In the genomic region with DNA sequence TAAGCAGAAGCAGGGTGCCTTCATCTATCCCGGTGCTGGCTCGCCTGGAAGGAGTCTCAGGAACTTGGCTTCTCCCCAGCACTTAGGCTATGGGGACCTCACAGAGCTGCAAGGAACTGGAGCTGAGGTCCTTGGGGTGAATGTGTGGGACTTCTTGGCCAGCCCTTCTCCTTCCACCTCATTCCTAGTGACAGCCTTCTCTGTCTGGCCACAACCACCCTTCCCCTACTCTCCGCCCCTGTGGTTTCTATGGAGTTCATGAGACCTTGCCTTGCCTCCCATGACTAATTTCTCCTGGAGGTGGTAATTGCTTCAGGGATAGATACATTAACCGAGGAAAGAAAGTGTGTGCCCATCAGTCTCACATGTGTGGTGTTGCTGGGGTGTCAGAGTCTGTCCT, we compare ENCODE assay signal across 21 mouse cellular contexts.
"Had no signal": no experiment of that assay in that cellular context is flagged by ENCODE, and none has a peak within 500 bp of the region (broad histone marks: within the 10 kb centered on the region; RNA-seq: fewer than 3 reads in every experiment).

No protein-coding gene starts in this region.

- H3K4me2 ChIP-seq: limb, embryonic 13.5 days; liver, embryonic 11.5 days; lung, embryonic 15.5 days; midbrain, embryonic 11.5 days; midbrain, embryonic 15.5 days; neural tube, embryonic 13.5 days had no signal

- DNase-seq: kidney, adult 2 months; kidney, postnatal 10 days; kidney, postnatal 36 days; layer of hippocampus, postnatal 36 days; liver, postnatal 0 days; lung, postnatal 10 days; lung, postnatal 4 days; retina, postnatal 1 day; right cerebral cortex, postnatal 25 days; thymus, adult 2 months; thymus, postnatal 14 days; thymus, postnatal 4 days had no signal

- H3K4me1 ChIP-seq: limb, embryonic 13.5 days; lung, embryonic 15.5 days; midbrain, embryonic 15.5 days; neural tube, embryonic 13.5 days had no signal

- H3K36me3 ChIP-seq: limb, embryonic 13.5 days; lung, embryonic 15.5 days; midbrain, embryonic 15.5 days; neural tube, embryonic 13.5 days had no signal

- H3K27ac ChIP-seq: left cerebral cortex, adult 2 months; limb, embryonic 13.5 days; liver, embryonic 14.5 days; lung, embryonic 15.5 days; midbrain, embryonic 15.5 days; neural tube, embryonic 13.5 days had no signal

- H3K4me3 ChIP-seq: left cerebral cortex, adult 2 months; limb, embryonic 13.5 days; lung, embryonic 15.5 days; midbrain, embryonic 15.5 days; neural tube, embryonic 13.5 days had no signal

- H3K27me3 ChIP-seq: limb, embryonic 13.5 days; lung, embryonic 15.5 days; midbrain, embryonic 15.5 days; neural tube, embryonic 13.5 days had no signal

- ATAC-seq: intestine, postnatal 0 days; liver, postnatal 0 days; midbrain, embryonic 15.5 days had no signal

- H3K9ac ChIP-seq: limb, embryonic 13.5 days; liver, embryonic 14.5 days; liver, postnatal 0 days; lung, embryonic 15.5 days; midbrain, embryonic 15.5 days; neural tube, embryonic 13.5 days had no signal

- H3K9me3 ChIP-seq: limb, embryonic 13.5 days; lung, embryonic 15.5 days; midbrain, embryonic 15.5 days; neural tube, embryonic 13.5 days had no signal
